Mouse (Mus musculus) natural killer cell, adult 2 months (primary cell): ENCODE measurements at regions not wholly inside any gene's neighbourhood (a gene's known extent, or its start where the extent isn't known, plus 50 kb on each side); places are given as distances from the start of the nearest gene placed in this dataset.

Experiments
- DNase-seq, 2 experiments: peaks; one replicate each; pipeline ENCODE4 v3.0.0; 2022; ENCODE audit warnings: low spot score in 2 of 2

DNA sequence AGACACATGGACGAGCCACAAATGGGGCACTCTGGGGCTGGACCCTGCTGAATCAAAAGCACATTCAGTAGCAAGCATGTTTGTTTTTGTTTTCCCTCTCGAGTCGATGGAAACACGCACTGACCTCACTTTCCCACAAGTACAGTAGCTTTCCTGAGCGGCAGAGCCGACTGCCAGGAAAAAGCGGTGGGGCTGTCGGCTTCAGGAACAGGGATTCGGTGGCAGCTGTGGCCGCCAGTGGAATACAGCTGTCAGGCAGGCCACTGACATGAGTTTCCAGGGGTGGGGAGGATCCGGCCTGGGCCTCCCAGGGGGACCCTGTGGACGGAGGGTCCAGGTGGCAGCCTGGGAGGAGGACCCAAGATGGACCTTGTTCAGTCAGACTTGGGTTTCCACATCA, 157.0 kb downstream of the Fgf18 start:
- no peak for DNase-seq

DNA sequence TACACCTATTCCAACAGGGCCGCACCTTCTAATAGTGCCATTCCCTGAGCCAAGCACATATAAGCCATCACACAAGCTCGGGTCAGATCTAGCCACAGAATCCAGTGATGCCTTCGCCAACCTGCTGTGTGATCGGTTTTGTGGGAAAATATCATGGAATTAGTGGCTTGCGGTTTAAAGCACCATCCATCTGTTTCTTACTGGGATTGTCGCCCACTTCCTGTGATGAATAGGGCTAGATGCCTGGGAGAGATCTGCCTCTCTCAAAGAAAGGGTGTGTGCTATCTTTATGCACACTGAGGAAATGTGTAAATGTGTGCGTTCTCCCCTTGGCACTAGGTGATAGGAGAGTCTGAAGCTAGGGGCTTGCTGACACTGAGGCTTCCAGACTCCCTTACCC, 154.5 kb upstream of the Smim23 start:
- DNase-seq = no peak

DNA sequence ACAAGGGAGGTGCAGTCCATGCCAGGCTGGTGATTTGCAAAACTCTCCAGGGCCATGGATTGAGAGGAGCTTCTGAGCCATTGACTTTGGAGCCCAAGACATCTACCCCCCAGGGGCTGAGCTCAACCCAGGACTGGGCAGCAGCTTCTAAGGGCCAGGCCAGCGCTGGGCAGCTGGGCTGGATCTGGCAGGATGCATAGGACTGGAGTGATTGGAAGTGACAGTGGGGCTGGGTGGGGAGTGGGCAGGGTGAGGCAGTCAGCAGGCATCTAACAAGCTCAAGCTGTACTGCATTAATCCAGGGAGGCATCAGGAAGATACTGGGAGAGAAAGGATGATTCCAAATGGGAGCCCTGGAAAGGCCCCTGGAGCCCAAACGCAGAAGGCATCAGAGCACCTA, 152.2 kb upstream of the Smim23 start:
- no peak for DNase-seq

DNA sequence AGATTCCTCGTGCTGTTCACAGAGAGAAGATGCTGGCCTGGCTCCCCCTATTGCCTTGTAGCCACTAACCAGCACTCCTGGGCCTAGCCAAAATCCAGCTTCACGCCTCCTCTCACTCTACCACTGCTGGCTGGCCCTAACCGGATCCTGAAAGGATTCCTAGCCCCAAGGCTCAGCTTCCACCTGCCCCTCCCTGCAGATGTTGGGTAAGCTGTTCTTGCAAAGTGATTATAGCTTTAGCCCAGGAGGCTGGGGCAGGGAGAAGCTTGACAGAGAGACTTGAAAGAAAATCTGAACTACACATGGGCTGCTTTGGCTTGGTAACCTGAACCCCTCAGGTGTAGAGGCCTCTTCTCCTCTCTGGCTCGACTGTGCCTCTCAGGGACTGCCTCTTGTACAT, 149.0 kb upstream of the Smim23 start:
- no peak for DNase-seq

DNA sequence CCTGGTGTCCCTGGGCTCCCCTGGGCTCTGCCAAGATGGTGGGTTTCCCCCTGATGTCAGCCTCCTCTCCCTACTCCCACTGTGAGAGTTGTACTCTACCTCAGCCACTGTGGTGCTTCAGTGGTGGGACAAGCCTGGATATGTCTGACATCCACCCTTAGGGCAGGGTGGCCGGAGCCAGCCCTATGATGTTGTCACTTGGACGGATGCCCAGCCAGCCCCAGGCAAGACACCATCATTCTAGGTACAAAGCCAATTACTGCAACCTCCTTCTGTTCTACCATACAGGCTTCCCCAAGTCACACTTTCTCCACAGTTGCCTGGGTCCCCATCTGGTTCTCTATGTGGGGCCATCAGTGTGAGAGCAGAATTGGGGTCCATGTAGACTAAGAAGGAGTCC, 141.0 kb upstream of the Smim23 start:
- no peak for DNase-seq

DNA sequence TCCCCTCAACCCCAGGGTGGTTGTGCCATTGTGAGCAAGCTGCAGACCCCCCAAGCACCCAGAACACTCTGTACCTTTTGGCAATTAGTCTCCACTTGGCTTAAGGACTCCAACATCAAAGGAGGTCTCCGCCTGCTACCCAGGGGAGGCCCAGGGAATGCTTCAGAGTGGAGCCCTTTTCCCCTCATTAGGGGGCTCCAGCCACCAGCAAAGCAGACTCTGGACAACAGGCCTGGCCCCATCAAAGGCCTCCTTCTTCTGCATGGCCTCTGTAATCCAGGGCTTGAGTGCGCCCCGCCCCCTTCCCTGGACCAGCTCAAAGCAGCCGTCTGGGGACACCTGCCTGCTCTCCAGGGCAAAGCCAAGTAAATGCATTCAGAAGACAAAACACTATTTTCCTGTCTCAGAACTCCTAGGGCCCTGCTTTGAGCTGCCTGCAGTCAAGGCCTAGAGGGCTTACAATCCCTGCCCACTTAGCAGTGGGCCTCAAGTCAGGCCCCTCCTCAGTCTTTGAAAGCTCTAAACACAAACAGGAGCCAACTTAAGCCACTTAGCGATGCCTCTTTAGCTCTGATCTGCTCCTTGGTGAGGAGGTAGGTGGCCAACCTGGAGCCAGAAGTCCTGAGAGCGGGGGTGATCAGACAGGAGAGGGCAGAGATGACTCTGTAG, 139.4 kb upstream of the Smim23 start:
- no peak for DNase-seq

DNA sequence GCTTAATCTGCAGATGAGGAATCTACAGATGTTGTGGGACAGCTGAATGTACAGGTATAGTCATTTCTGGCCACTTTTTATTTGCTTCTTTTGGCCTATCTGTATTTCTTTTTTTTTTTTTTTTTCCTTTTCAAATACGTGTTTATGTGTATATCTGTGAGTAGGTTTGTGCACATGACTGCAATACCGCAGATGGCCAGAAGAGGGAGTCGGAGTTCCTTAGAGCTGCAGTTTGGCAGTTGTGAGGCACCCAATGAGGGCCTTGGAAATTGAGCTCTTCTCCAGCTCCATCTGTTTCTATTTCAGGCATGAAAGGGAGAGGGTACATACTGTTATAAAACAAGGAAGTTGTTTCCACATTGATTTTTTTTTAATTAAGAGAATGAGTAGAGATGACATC, 137.2 kb upstream of the Smim23 start:
- no peak for DNase-seq

DNA sequence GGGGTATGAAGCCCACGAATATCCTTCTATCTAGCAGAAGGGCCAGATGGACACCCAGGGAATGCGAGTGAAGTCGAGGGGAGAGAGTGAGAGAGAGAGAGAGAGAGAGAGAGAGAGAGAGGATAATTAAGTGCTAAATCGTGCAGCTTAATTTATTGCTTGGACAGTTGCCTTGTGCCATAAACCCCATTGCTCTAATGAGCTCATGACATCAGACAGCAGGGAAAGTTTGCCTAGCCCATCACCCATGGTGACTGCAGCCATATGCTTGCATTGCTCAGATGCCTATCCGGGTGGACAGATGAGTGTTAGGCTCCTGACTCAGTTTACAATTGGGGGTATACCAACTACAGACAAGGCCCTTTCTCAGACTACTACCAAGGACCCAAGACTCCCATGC, 134.6 kb upstream of the Smim23 start:
- no peak for DNase-seq

DNA sequence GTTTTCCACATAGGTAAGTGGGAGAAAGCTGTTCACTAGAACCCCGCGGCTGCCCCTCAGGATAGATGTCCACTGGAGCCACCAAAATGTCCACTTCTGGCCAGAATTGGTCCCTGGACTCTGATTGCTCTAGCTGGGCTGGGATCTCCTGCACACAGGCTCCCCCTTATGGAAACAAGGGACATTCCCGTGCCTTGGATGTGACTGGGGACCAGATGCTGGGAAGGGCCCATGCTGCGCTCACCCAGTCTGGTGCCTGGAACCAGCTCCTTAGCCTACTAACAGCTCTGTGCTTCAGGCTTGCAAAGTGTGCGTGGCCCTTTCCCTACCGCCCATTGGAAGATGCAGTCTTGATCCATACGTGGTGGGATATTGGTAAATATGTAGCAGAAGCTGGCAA, 132.6 kb upstream of the Smim23 start:
- DNase-seq = no peak

DNA sequence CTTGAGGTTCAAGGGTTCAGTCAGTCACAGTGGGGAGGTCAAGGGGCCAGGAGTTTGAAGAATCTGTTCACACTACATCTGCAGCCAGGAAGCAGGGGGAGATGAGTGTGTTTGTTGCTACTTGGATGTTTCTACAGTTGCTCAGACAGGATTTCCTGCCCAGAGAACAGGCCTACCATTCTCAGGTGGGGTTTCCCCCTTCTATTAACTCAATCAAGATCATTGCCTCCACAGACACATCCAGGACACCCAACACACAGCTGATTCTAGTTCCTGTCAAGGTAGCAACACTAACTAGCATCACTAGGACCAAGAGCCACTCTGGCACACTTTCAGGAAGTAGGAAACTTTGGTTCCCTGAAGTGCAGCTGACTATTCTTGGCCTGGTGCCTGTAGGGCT, 127.9 kb upstream of the Smim23 start:
- DNase-seq = no peak

DNA sequence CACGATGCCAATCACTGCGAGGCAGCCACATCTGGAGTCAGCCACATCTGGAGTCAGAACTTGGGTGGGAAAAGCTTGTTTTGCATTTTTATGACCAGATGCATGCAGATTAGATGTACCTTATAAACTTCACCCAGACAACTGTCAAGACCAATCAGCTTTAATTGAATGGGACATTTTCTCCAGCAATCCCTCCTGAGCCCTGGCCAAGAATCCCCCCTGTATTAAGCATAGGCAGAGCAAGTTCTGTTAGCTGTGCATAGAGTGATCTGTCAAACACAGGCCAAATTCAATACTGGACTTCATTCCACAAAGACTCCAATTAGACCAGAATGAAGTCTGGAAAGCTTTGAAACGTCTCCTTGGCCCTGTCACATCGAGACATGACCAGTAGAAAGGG, 123.7 kb upstream of the Smim23 start:
- DNase-seq = no peak

DNA sequence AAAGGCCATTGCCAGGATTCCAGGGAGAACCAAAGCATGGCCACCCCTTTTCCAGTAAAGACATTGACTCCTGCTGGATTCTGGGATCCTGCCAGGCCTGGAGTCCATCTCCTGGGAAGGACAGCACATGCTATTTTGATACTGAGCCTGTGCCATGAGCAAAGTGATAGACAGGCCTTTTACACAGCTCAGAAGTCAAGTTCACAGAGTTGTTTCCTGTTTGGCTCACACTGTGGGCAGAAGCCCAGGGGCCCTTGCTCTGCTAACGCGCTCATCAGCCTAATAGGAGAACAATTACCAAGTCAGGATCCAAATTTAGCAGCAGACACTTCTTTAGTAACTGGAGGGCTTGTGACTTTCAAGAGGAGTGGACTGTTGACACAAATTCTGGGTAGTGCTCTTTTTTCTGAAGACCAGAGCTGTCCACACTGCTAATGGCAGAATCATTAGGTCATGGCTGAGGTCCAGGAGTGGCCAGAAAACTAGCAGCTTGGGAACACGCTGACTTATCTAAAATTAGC, 122.1 kb upstream of the Smim23 start:
- no peak for DNase-seq

DNA sequence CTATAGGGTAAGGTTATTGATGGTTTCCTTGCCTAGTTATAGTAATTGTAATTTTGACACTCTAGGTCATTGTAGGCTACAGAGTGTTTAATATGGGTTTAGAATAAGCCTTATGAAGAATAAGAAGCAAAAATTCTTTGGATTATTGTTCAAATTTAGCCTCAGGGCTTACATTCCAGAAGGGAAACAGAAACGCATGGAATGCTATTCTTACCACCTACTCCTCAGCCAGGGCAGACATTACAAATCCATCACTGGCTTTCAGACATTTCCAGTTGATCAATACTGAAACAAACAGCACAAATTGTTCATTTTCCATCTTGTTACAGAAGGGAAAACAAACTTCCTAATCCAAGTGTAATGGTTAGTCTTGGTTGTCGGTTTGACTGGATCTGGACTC, 120.7 kb upstream of the Smim23 start:
- no peak for DNase-seq

DNA sequence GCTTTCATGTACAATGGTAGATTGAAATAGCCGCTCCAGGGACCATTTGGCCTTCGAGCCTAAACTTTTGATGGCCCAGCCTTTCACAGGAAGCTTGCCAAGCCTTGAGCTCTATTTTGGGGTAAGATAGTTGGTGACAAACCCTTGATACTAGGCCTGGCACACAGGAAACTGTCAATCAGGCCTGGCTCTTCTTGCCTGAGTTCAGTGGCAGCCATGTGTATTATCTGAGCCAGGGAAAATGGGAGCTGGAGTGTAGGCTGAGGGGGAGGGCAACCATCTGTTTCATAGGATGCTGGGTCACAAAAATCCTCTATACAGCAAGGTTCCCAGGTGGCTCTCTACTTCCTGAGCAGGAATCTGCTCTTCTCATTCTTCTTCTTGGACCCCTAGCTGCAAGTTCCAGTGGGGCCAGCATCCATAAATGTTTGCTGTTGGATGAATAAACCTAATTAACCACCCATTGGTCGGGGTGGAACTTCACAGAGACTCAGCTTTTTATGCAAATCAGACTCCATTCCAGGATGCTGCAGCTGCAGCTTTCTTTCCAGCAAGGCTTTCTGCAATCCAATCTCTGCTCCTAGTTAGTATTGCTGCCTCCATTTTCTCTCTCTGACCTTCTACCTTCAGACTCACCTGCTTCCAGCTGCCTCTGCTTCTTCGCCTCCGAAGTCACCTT, 117.1 kb upstream of the Smim23 start:
- no peak for DNase-seq

DNA sequence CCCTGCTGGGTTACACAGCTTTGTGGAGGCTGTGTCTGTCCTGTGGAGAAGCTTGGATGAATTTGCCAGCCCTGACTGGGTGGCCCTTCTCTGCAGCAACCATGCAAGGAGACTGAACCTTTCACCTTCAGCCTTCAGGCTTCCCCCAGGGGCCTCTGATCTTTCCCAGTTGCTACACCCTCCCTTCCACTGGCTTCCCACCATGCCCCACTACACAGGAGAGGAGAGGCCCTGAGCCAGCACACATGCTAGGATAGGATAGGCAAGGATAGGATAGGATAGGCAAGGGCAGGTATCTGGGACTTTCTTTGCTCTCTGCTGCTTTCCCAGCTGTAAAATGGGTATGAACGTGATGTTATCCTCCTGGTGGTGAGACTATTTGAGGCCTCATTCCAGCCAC, 114.7 kb upstream of the Smim23 start:
- no peak for DNase-seq

DNA sequence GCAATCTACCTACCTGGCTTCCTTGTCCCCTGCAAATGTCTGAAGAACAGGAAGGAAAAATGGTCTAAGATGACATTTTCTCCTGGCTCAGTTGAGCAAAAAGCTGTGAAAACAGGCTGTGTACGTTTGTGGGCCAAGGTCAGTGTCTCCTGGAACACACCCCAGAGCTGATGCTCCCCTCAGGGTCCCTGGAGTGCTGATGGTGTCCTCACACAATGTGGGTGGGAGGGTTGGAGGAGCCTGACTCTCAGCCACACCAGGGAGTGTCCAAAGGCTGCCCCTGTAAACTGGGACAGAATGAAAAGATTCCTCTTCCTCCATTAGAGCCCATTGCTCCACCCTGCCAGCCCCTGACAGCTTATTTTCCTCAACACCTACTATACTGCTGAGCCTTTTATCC, 112.8 kb upstream of the Smim23 start:
- DNase-seq = no peak

DNA sequence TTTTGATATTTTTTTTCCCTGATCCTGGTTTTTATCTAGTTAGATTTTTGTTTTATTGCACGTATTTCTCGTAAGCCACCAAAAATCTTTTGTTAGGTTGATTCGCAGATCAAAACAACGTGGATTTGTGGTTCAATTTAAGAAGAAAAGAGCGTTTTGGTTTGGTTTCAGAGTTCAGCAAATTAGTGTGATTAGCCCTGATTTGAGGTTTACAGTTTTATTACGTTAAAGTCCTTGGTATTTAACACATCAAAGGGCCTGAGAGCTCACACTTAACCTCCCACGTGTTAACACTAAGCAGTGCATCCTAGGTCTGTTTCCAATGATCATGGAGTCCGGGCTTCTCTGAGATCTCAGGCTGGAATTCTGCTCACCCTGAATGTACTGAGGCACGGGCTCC, 107.5 kb upstream of the Smim23 start:
- no peak for DNase-seq

DNA sequence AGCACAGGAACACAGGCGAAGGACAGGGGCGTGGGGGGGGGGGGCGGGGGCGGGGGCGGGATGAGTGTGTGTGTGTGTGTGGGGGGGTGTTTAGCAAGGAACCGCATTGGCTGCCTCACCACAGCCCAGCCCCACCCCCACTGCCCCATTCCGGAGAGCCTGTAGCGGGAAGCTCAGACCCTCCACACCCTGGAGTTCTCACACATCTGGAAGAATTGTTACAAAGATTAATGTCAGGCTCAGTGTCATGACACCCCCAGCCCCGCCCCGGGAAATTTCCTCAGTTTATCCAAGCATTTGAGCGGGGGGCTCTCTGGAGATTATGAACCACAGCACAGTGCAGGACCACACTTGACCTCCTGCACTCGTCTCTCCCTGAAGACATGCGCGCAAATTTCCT, 106.6 kb upstream of the Smim23 start:
- no peak for DNase-seq

DNA sequence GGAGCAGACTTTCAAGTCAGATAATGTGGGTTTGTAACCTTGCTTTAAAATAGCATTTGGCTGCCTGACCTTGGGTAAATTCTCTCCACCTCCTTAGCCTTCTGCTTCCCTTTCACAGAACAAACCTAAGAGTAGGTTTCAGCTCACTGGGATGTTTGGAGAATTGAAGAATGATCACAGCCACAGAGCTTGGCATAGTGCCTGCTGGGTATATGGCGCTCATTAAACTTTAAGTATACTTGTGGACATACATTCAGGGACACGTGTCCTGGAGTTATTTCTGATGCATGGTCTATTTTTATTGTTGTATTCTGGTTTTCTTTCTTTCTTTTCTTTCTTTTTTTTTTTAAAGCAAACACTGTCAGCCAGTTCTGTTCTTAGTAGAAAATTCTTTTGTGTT, 104.4 kb upstream of the Smim23 start:
- DNase-seq = no peak

DNA sequence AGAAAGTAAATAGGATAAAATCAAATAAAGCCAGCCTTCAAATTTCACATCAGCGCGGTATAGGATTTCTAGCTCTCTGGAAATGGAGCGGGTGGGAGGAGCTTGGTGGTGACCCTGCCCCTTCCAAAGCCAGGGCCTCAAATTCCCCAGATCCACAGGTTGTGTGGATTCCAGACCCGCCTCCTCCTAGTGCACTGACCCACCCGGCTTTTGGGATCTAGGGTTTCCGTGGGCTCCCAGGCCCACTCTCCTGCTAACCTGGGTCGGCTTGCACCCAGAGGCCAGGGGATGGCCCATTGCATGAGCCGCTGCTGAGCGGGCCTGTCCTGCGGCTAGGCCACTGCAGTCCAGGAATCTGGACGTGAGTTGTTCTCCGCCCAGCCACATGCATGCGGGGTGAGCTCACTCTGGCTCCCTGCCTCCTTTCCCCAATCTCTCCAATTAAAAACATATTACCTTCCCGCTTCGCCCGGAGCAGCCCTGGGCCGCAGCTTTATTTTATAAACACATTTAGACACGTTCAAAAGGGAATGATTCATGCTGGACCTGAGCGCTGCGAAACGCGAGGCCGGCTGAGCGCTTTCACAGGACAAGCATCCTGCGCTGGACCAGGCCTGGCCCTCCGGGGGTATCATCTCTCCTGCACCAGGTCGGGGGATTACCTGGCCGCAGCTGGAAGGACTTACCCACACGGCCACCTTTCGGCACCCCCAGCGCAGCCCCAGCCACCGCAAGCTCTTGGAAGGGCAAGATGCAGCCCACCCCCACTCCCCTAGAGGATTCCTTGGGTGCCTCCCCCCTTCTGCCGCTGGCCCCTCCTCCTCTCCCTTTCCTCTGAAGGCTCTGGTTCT, 101.2 kb upstream of the Smim23 start:
- DNase-seq = no peak

DNA sequence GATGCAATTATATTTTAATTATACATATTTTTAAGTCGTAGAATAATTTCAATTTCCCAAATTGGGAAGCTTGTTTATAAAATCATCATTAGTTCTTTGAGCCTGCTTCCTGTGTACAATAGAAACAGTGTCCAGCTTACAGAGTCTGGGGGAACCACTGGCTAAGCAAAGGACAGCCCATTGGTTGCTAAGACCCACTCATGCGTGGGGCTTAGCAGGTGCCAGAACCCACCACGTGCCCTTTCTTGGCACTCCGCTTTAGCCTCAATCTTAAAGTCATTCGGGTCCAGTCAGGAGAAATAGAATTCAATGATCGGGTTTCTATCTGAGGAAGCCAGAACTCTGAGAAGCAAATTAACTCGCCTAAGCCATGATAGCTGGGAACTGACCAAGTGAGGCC, 100.5 kb upstream of the Smim23 start:
- no peak for DNase-seq

DNA sequence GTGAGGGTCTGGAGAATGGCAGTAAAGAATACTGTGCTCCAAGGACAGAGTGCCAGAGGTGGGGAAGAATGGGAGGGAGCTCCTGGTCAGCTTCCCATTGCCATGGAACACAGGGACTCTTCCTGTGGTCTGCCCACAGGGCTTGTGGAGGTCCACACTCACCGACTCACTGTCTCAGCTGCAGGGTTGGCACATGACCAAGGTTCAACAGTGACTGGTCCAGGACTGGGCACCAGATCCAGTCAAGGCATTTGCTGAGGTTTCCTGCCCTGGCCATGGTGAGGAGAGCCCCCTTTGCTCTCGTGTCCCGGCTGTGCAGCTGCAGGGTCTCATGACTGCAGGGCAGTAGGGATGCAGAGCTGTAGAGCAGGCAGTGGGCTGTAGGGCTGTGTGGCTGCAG, 88.7 kb upstream of the Smim23 start:
- no peak for DNase-seq

DNA sequence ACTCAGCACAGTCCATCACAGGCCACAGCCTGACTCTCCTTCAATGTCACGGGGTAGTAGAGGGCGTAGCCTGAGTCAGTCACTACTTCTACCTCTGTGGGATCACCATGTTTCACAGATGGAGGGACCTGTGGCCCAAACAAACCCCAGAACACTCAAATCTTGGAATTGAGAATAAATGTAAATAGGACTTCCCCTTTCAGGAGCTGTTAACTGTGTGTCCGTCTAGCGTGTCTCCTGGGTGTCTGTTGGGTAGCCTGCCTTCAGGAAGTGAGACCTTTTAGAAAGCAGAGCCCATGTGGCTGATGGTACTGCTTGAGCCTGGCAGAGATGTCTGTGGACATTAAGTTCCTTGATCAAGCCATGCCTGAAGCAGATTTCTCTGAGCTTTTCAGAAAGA, 87.4 kb upstream of the Smim23 start:
- DNase-seq = no peak
